Mouse (Mus musculus): ENCODE measurements at regions not wholly inside any gene's neighbourhood (a gene's known extent, or its start where the extent isn't known, plus 50 kb on each side); places are given as distances from the start of the nearest gene placed in this dataset.

GRCm38 (mm10) chr1:73299978-73300688 is 284.4 kb upstream of the Tnp1 start:
- DNase-seq, result no peak

- no peak for DNase-seq
These were observed 269.6 kb upstream of the Tnp1 start for GRCm38 (mm10) chr1:73285342-73285741.

- peak; percentile 89 for DNase-seq
These were observed 258.8 kb upstream of the Tnp1 start for GRCm38 (mm10) chr1:73274480-73274879.

DNA sequence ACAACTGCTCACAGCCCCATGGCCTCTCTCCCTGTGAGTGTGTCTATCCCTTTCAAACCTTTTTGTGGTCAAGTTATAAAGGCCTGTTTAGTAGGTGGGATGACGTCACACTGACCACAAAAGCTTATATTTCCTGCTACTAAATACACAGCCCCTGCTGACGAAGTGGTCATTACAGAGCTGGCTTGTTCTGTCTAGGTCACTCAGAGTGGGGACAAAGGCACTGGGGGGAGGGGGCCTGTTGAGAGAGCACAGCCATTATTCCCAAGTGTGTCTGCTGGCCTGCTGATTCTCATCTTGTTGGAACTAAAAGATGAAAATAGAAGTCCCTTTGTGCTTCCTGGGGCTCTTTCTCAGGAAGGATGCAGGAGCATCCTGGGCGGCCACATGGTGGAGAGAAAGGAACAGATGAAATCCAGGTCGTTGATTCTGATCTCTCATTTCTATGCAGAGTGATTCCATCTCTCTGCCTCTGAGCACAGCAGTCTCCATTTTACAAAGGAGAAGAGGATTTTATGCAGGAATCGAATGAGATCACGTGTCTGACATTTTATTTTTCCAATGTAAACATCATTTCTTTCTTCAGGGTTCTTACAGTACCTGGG is 255.2 kb upstream of the Tnp1 start:
- peak; percentile 89 for DNase-seq

DNA sequence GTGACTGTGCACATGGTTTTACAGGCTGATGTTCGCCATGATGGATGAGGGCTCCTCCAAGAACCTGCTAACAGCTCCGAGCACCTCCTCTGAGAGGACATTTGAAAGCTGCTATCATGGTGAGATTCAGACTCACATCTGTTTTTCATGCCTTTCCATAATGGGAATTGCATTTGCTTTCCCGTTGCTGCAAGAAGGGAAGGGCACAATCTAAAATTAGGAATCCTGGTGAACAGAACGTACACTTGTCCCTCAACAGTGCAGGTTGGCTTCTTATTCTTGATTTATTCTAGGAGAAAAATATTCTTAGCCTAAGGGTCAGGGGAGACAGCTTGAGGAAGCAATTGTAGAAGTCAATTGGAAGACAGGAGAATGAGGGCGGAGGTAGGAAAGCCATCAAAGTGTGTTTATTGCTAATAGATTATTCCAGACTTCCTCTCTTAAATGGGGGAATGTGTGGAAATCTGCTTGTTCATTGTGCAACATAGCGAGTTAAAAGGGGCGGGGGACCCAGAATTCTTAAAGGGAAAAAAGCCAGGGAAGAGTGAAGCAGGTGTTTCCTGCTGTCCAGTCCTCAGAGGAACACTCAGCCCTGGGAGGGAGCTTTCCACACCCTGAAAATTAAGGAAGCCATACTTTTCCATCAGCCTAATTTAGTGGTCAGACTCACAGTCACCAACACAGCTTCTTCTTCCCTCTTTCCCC is 253.5 kb upstream of the Tnp1 start:
- peak; percentile 96 for DNase-seq

- peak; percentile 95 for DNase-seq
These were observed 249.3 kb upstream of the Tnp1 start for GRCm38 (mm10) chr1:73265009-73265408.

DNA sequence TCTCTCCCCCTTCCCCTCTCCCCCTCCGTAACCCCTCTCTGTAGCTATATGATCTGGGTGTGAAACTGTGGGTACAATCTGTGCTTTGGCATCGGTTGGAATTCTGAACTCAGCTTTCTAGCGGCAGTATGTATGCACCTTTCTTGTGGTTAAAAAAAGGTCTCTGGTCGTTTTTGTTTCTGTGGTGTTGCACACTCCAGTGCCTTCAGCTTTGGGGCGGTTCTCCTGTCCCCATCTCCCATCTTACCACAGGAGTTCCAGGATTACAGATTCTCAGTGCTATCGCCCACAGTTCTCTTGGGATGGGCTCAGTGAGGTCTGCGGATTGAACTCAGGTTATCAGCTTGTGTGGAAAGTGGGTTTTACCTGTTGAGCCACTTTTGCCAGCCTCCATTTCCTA is 248.5 kb upstream of the Tnp1 start:
- DNase-seq, result peak; percentile 57

DNA sequence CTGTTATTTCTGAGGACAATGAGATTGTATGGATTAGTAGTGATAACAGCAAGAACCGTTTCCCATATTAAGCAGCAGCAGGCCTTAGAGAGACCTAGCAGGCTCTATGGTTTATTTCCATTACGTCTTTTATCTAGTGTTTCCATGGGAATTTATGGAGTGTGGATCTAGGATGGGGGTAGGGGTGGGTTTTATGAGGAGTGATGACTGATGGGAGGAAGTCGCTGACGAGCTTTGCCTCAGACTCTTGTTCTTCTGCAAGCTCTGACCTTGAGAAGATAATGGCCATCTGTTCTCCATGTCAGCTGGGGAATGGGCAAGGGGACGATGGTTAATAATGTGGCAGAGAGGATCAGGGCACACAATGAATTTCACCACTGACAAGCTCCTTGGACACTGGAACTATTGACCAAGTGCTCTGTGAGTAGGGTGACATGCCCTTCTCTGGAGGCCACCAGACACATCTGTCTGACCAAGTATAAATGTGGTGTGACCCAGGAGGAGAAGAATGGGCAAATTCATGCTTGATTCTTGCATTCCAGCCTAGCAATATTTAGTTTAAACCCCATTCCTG is 243.9 kb upstream of the Tnp1 start:
- DNase-seq, result peak; percentile 66

- peak; percentile 62 for DNase-seq
These were observed 241.6 kb upstream of the Tnp1 start for GRCm38 (mm10) chr1:73257263-73257662.

DNA sequence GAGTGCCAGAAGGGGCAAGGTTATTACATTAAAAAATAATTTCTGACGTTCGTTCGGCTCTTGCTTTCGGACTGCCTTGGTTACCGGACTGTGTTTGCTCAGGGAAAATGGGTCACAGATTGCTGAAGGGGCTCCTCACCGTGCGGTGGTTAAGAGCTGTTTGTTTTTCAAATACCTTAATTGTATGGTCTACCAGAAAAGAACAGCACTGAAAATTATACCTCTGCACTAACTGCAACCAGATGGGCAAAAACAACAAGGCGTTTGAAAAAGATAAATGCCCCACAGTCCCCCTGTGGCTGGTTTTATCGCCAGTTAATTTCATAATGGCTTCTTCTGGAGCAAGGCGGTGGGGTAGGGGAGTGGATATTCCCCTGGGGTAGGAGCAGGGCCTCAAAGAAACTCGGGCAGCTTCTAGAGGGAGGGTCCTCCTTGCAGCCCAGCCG is 236.2 kb upstream of the Tnp1 start:
- DNase-seq, result peak; percentile 57

- DNase-seq, result no peak
These were observed 228.3 kb upstream of the Tnp1 start for GRCm38 (mm10) chr1:73244016-73244415.

GRCm38 (mm10) chr1:73242290-73242689 is 226.6 kb upstream of the Tnp1 start:
- no peak for DNase-seq

GRCm38 (mm10) chr1:73236867-73237266 is 221.2 kb upstream of the Tnp1 start:
- peak; percentile 22 for DNase-seq

DNA sequence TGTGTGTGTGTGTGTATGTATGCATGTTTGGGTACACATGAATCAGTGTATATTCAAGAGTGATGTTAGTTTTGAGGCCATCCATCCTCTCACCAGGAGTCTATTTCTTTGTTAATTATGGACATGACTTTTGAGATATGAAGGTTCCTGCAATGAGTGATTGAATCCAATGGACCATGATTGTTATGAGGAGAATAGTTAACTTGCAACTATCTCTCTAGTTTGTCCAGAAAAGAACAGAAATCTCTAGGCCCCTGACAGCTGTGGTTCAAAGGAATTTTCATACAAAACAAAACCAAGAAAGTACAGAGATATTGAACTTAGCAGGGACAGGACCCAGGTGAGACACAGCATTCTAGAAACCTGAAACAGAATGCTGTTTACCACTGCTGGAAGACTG is 217.9 kb upstream of the Tnp1 start:
- no peak for DNase-seq

- peak; percentile 41 for DNase-seq
These were observed 217.3 kb upstream of the Tnp1 start for GRCm38 (mm10) chr1:73233041-73233440.

DNA sequence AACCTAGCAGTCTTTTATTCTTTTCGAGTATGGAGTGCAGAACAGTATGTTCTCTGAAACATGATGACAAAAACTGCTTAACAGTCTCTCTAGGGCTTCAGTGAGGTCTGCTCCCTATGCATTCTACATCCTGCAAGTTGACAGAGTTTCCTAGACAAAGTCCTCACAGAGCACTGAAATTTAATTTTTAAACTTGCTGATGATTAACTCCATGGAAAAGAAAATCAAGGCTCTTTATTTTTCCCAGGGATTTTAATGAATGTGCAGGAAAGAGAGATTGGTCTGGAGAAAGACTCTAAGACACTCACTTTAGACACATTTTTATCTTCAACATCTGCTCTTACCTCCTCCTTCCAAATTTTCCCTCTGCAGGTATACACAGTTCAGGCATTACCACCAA is 214.9 kb upstream of the Tnp1 start:
- DNase-seq, result no peak

DNA sequence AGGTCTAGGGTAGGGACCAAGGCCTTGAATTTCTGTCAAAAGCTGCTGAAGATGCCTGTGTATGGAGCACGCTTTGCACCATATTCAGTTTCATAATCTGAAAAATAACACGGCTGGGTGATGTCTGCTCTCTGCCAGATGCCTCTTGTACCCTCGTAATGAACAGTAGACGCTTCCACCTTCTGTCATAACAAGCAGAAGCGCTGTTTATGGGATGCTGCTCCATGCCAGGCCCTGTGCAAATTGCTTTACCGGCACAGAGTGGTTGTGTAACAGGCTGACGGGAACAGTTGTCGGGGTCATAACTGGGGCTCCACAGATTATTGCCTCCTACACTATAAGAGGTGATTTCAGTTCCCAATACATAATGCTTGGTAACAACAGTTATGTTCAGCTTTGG is 211.5 kb upstream of the Tnp1 start:
- peak; percentile 85 for DNase-seq

- DNase-seq, result peak; percentile 95
These were observed 206.2 kb upstream of the Tnp1 start for GRCm38 (mm10) chr1:73221863-73222262.

DNA sequence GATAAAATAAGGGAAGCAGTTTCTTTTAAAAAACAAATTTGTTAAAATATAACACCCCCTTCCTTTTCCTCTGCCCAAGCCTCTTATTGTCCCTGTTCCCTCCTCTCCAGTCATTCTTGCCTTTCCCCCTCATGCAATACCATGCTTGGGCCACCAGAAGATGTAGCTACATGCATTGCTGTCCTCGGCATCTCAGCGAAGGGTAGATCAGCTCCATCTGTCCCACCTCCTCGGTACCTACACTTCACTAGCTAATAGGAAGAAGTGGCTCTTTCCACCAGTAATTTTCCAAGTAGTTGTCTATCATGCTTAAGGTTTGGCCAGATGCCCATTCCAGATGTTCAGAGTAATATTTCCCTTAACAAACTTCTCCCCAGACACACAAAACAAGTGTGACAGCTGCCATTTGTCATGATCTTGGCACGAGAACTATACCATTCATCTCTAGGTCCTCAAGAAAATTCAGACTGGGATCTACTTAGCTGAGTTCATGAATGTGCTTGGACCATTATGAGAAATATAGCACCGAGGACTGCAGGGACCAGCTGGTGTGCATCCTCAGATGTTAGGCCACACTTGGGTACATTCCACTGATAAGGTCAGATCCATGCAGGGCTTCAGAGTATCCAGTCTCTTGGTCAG is 198.7 kb upstream of the Tnp1 start:
- peak; percentile 89 for DNase-seq

GRCm38 (mm10) chr1:73207421-73207820 is 191.7 kb upstream of the Tnp1 start:
- DNase-seq, result peak; percentile 72

GRCm38 (mm10) chr1:73205788-73206187 is 190.1 kb upstream of the Tnp1 start:
- DNase-seq, result peak; percentile 45

- peak; percentile 98 for DNase-seq
These were observed 184.4 kb upstream of the Tnp1 start for GRCm38 (mm10) chr1:73200112-73200511.

GRCm38 (mm10) chr1:73190832-73191231 is 175.1 kb upstream of the Tnp1 start:
- DNase-seq, result peak; percentile 75
